Mouse (Mus musculus) intestine, embryonic 14.5 days (tissue): ENCODE measurements at regions not wholly inside any gene's neighbourhood (a gene's known extent, or its start where the extent isn't known, plus 50 kb on each side); places are given as distances from the start of the nearest gene placed in this dataset.

Experiments
- ATAC-seq: fragments of 200-750 bp; cut with Nextera tagmentation; replicated peaks from 2 replicates; pipeline ENCODE4 v1.8.0; 2017; ENCODE audit warnings: low read depth, moderate number of reproducible peaks, moderate TSS enrichment, moderate library complexity; ENCODE audit not compliant: low FRiP score, low TSS enrichment
- DNase-seq: peaks from one replicate; pipeline ENCODE4 v3.0.0-alpha.2; 2018; ENCODE audit warnings: low spot score
- H3K27ac ChIP-seq: fragments of 300-500 bp; sonication (generic); 2 replicates; pipeline ENCODE4 v1.5.1; 2014; ENCODE audit warnings: low read depth, mild to moderate bottlenecking, control low read depth
- H3K27me3 ChIP-seq: fragments of 300-500 bp; sonication (generic); replicated peaks from 2 replicates; pipeline ENCODE4 v1.6.1; 2014; ENCODE audit warnings: low read length, control low read depth; ENCODE audit not compliant: control insufficient read depth, insufficient read depth
- H3K36me3 ChIP-seq: fragments of 300-500 bp; sonication (generic); 2 replicates; pipeline ENCODE4 v1.6.1; 2014; ENCODE audit warnings: low read length, control low read depth; ENCODE audit not compliant: control insufficient read depth, insufficient read depth
- H3K4me1 ChIP-seq: fragments of 300-500 bp; sonication (generic); replicated peaks from 2 replicates; pipeline ENCODE4 v1.6.1; 2014; ENCODE audit warnings: low read length, control low read depth, mixed read lengths; ENCODE audit not compliant: control insufficient read depth, insufficient read depth
- H3K4me2 ChIP-seq: fragments of 300-500 bp; sonication (generic); 2 replicates; pipeline ENCODE4 v1.6.1; 2014; ENCODE audit warnings: low read length
- H3K4me3 ChIP-seq: fragments of 300-500 bp; sonication (generic); 2 replicates; pipeline ENCODE4 v1.5.1; 2014; ENCODE audit warnings: low read depth, low read length, control low read depth, mixed read lengths
- H3K9ac ChIP-seq: fragments of 300-500 bp; sonication (generic); 2 replicates; pipeline ENCODE4 v1.6.1; 2014; ENCODE audit warnings: mild to moderate bottlenecking, low read length
- H3K9me3 ChIP-seq: fragments of 300-500 bp; sonication (generic); 2 replicates; pipeline ENCODE4 v1.6.1; 2016; ENCODE audit warnings: low read length, control low read depth; ENCODE audit not compliant: control insufficient read depth
- WGBS: fragments of 180-500 bp; shearing (Covaris S2); extraction: QIAGEN DNeasy Blood & Tissue Kit; methylation state at CpG from one replicate; pipeline ENCODE4 v1.1.7; 2014; 5-methylcytosine and 5-hydroxymethylcytosine counted together

DNA sequence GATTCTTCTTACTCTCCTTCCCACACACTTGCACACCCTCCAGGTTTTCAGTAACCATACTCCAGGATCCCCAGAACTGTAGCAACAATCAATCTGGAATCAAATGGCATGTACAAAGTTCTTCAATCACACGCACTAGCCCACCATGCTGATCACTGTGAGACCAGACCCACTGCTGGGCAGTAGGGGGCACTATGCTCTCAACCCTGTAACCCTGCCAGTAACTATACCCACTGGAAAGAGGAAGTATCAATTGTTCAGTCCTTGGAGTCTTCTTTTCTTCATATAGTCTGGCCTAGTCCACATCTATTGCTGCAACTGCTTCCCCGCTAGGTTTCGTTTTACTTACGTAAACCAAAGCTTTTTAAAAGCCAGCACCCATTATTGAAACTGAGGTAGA is 197.8 kb upstream of the Thbs1 start:
- Histone ChIP-seq H3K36me3 (no peaks in the 10 kb centered on the region), H3K4me2 (no peak overlapping the region), H3K9ac (no peak overlapping the region), H3K27ac (no peak overlapping the region), H3K4me3 (no peak overlapping the region), H3K4me1 (no peaks in the 10 kb centered on the region), H3K27me3 (no peaks in the 10 kb centered on the region), H3K9me3 (no peaks in the 10 kb centered on the region)
- WGBS: 91% methylated on average over 4 of the region's 4 CpGs
- DNase-seq: no peak
- ATAC-seq: no peak

DNA sequence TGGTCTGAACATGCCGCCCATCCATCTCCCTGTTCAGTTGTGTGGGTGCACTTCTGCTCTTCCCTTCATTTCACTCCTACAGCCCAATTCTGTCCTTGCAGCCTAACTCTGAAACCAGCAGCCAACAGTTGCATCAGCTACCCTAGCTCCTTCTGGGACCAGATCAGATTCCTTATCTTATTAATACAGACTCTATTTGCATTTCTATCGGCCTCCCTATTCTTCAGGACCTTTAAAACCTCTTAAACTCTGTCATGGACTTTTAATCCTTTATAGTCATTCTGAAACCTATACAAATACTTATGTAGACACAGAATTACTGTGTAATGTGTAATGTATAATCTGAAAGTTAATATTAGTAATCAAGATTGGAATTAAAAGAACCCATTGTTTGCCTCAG is 195.9 kb upstream of the Thbs1 start:
- H3K9me3 ChIP-seq: no peaks in the 10 kb centered on the region
- ATAC-seq: no peak
- WGBS: 82% methylated on average over 2 of the region's 2 CpGs
- no peaks in the 10 kb centered on the region for H3K4me1 ChIP-seq
- no peak for DNase-seq
- no peak overlapping the region for H3K27ac ChIP-seq
- H3K4me2 ChIP-seq: no peak overlapping the region
- no peaks in the 10 kb centered on the region for H3K27me3 ChIP-seq
- no peak overlapping the region for H3K4me3 ChIP-seq
- no peak overlapping the region for H3K9ac ChIP-seq
- H3K36me3 ChIP-seq: no peaks in the 10 kb centered on the region

DNA sequence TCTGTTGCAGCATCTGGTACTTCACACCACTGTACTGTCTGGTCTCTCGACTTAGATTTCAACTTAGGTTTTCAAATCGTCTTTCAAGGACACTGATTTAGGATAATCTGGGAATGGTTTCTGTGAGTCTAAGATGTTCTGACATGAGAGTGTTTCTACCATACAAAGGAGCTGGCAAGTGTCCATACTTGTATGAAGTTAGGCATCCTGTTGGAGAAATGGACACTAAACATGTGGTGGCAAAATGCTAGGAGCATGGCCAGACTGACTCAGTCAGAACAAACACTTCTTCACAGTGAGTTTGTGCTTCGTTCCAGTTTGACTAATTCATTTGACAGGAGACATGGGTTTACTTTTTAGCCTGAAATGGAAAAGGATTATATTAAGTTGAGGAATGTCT is 194.5 kb upstream of the Thbs1 start:
- no peak overlapping the region for H3K27ac ChIP-seq
- no peaks in the 10 kb centered on the region for H3K36me3 ChIP-seq
- 59% methylated on average over 3 of the region's 3 CpGs for WGBS
- H3K4me2 ChIP-seq: no peak overlapping the region
- no peak overlapping the region for H3K9ac ChIP-seq
- ATAC-seq (no peak), DNase-seq (no peak)
- no peaks in the 10 kb centered on the region for H3K27me3 ChIP-seq
- no peaks in the 10 kb centered on the region for H3K9me3 ChIP-seq
- no peaks in the 10 kb centered on the region for H3K4me1 ChIP-seq
- no peak overlapping the region for H3K4me3 ChIP-seq

DNA sequence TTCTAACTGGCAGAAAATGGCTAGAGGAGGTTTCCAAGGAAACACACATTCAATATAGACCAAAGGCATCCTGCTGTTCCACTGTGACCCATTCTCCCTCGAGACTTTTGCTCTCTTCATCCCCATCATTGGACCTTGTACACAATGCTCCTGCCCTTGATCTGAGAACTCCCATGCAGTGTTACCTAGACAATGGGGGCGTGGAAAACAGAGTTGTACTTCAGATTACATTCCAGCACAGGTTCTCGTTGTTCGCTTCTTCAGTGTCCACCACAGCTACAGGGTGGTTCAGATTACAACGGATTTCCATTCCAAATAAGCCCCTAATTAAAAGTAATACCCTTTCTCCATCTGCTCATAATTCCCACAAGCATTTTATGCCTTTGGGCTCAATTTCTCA is 186.8 kb upstream of the Thbs1 start:
- no peaks in the 10 kb centered on the region for H3K27me3 ChIP-seq
- whole genome bisulfite sequencing: 85% methylated on average over 5 of the region's 5 CpGs
- no peak overlapping the region for H3K27ac ChIP-seq
- H3K36me3 ChIP-seq: no peaks in the 10 kb centered on the region
- ATAC-seq (no peak), DNase-seq (no peak)
- H3K4me2 ChIP-seq: no peak overlapping the region
- H3K4me3 ChIP-seq: no peak overlapping the region
- H3K9me3 ChIP-seq: no peaks in the 10 kb centered on the region
- H3K9ac ChIP-seq: no peak overlapping the region
- no peaks in the 10 kb centered on the region; the same call in none of the 2 replicates for H3K4me1 ChIP-seq

DNA sequence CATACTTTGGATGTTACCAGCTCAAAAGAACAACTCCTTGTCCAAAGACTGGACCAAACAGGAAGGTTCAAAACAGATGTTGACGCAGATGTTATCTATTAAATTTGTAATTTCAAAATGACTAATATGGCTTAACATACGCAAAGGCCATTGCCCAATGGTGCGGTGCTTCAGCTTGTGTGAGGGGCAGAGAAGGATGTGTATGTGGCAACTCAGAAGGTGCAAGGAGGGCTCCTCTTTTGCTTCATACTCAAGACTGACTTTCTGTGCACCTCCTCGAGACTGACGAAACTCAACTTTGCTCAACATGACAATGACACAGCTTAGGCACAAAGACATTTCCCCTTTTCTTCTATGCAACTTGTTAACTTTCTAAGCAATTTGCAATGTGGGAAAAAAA is 186.3 kb upstream of the Thbs1 start:
- H3K27me3 ChIP-seq: no peaks in the 10 kb centered on the region
- no peak overlapping the region for H3K9ac ChIP-seq
- DNase-seq (no peak), ATAC-seq (no peak)
- no peak overlapping the region for H3K27ac ChIP-seq
- H3K4me2 ChIP-seq: no peak overlapping the region
- H3K4me3 ChIP-seq: no peak overlapping the region
- 93% methylated on average over 5 of the region's 5 CpGs for WGBS
- no peaks in the 10 kb centered on the region for H3K9me3 ChIP-seq
- no peaks in the 10 kb centered on the region for H3K36me3 ChIP-seq
- H3K4me1 ChIP-seq: no peaks in the 10 kb centered on the region; the same call in none of the 2 replicates

DNA sequence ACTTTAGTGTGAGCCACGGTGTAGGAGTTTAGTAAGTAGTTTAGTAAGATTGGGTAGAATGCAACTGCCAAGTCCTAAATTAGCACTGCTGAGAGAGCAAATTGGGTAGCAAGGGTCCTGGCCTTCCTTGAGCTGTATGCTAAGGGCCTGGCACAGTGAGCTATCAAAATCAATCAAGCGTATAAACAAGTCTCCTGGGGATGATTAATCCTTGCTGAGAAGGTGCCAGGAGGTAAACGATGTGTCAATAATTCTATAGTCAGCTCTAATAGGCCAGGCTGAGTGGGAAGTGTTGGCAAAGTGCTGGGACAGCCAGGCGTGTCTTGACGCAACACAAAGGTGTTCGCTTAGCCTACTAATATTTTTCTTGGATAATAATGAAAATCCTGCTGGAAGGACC is 183.6 kb upstream of the Thbs1 start:
- Histone ChIP-seq H3K9me3 (peaks cover 3% of the 10 kb centered on the region; the same call in 1 of the 2 replicates), H3K4me2 (no peak overlapping the region), H3K36me3 (no peaks in the 10 kb centered on the region), H3K9ac (no peak overlapping the region), H3K27ac (no peak overlapping the region), H3K4me1 (no peaks in the 10 kb centered on the region; the same call in none of the 2 replicates), H3K4me3 (no peak overlapping the region), H3K27me3 (no peaks in the 10 kb centered on the region)
- DNase-seq: no peak
- WGBS: 70% methylated on average over 6 of the region's 6 CpGs
- ATAC-seq: no peak

DNA sequence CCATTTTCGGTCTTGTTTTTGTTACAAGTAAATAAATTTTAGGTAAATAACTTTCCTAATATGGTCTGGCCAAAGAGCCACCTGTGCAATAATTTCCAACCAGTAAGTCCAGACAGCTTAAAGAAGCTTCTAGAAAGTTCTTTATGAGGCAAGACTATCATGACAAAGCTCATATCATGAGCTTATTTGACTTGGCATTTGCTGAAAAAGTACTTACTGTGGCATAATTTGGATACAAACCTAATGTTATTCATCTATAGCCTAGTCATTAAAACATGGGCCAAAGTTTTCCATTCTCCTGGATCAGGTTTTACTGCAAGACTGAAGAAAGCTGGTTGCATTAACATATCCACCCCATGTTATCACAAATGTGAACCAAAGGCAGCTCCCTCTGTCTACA is 182.1 kb upstream of the Thbs1 start:
- H3K36me3 ChIP-seq: no peaks in the 10 kb centered on the region
- H3K9me3 ChIP-seq: peaks cover 3% of the 10 kb centered on the region; the same call in 1 of the 2 replicates
- H3K27ac ChIP-seq: no peak overlapping the region; the same call in 1 of the 2 replicates
- no peak overlapping the region for H3K9ac ChIP-seq
- no peaks in the 10 kb centered on the region; the same call in none of the 2 replicates for H3K4me1 ChIP-seq
- H3K4me3 ChIP-seq: no peak overlapping the region
- no peak overlapping the region for H3K4me2 ChIP-seq
- no peak for DNase-seq
- H3K27me3 ChIP-seq: no peaks in the 10 kb centered on the region
- no peak for ATAC-seq
- WGBS: 22% methylated on average over 1 of the region's 1 CpGs

DNA sequence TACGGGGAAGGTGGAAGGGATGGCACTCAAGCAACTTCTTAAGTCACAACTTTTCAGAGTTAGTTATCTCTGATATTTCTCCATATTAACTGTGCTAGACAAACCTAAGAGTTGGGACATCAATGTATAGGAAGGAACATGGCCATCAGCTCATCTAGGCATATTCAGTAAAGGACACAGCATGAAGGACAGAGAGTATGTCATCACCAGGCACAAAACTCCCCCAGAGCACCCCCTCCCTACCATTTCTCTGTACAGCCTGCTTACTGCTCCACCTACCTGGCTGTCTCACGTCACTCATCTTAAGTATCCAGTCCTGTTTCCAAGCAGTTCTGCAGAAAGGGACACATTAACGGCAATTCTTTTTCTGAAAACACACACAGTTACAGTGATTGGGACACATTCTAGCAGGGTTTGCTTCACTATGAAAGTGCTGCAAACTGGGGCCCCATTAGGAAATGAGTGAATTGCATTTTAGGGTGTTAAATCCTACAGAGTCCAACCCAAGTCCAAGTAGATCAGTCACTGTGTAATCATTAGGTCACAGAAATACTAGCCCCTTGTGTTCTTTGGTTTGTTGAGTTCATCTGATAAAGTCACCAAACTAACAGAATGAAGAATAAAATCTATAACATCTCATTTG is 180.7 kb upstream of the Thbs1 start:
- Histone ChIP-seq H3K27me3 (no peaks in the 10 kb centered on the region), H3K36me3 (no peaks in the 10 kb centered on the region), H3K4me1 (no peaks in the 10 kb centered on the region; the same call in none of the 2 replicates), H3K4me3 (no peak overlapping the region), H3K9ac (no peak overlapping the region), H3K27ac (no peak overlapping the region), H3K9me3 (peaks cover 3% of the 10 kb centered on the region; the same call in 1 of the 2 replicates), H3K4me2 (no peak overlapping the region)
- ATAC-seq (no peak), DNase-seq (no peak)
- 87% methylated on average over 3 of the region's 3 CpGs for WGBS

DNA sequence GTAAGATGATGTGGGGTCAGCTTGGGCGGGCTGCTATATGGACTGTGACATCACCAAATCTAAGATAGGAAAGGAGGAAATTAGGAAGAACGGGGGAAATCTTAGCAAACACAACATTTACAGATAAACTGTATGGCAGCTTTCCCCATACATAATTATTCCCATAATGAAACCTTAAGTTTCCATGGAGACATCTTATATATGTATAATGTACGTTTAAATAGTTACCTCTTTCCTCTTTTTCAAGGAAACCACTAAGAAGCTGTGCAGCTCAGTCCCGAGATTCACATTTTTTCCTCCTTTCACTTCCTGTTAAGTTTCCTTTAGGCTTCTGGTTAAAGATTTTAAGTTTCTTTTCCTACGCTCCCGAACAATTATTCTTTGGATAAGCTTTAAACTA is 175.1 kb upstream of the Thbs1 start:
- Histone ChIP-seq H3K9ac (no peak overlapping the region), H3K27me3 (no peaks in the 10 kb centered on the region)
- 75% methylated on average over 6 of the region's 6 CpGs for WGBS

More for the DNA sequence above, 175.1 kb upstream of the Thbs1 start:
- Histone ChIP-seq H3K27ac (no peak overlapping the region), H3K4me3 (no peak overlapping the region), H3K4me2 (no peak overlapping the region), H3K4me1 (peaks cover 8% of the 10 kb centered on the region), H3K36me3 (no peaks in the 10 kb centered on the region), H3K9me3 (peaks cover 3% of the 10 kb centered on the region; the same call in 1 of the 2 replicates)
- no peak for DNase-seq
- no peak for ATAC-seq
